Mouse (Mus musculus) spleen, adult 18-20 months (tissue): Measurements from ENCODE around the gene Sdha.

Source experiments
- DNase-seq, 2 experiments: peaks; one replicate each; pipeline ENCODE4 v3.0.0; 2022; ENCODE audit warnings: mixed read lengths in 2 of 2

The Sdha gene

GRCm38 (mm10) chr13:74302050-74303037 lies 47.7 kb downstream of the Sdha start:
- peak in 1 of 2 experiments; percentile 8 for DNase-seq

- DNase-seq, result no peak
These were observed 48.5 kb downstream of the Sdha start for GRCm38 (mm10) chr13:74301607-74301984.

DNA sequence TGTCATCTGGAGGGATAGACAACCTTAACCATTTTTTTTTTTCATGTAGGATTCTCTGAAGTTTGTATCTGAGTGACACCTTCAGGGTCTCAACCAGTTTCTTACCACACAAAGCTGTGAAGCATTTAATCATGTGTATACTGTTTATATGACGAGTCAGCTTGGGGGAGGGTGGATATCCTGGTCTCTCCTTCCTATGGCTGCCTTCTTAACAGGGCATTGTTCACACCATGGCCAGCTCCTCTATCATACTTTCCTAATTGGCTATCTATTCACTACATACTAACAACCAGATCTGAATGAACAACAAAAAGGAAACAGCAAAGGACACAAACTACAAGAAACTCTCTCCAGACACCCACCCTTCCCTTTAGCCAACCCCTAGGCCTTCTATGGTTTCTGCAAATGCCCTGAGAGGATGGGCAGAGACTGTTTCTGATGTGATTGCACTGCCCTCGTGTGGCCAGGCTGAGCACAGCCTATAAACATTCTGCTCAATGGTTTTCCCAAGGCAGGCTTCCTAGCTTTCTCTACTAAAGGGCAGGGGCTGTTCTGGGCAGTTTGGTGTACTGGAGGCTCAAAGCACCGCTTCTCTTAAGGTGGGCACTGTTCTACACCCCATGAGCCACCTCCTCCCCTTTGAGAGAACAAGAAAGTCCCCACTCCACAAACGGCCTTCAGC lies 49.0 kb downstream of the Sdha start:
- peak; percentile 23 to 52 for DNase-seq

DNA sequence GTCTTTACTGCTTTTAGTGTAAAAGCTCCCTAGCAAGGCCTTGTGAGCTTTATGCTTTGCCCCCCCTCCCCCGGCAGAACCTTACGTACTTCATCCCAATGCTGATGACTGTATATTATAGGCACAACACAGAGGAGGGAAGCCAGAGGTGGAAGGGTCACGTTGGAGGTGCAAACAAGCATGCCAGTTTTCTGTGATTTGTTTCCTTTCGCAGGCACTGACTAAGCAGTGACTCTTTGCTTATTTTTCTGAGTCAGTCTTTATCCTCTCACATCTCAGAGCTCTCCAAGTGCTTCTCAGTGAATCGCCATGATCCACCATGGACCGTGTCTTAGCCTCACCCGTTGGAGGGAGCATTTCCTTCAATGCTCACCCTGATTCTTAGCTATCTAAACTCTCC lies 53.7 kb downstream of the Sdha start:
- DNase-seq, result no peak

GRCm38 (mm10) chr13:74292167-74292566 lies 57.9 kb downstream of the Sdha start, which contains the start of gene Ahrr:
Ahrr (minus strand) TSS chr13:74292331.
- no peak for DNase-seq

DNA sequence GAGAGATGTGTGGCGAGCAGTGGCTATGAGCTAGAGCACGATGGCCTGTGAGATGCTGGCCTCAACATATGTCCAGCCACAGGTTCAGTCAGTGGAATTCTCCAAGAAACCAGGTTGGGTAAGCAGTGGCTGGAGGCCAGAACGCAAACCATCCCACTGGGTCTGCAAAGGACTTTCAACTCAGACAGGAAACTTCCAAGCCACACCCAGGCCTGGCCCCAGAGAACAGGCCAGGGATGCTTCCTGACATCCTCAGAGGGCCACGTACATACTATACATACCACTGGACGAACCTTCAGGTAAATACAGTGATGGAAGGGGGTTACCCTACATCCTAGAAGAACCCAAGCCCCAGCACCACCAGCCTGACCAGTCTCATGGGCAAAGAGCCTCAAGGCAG lies 60.4 kb downstream of the Sdha start:
- no peak for DNase-seq

DNA sequence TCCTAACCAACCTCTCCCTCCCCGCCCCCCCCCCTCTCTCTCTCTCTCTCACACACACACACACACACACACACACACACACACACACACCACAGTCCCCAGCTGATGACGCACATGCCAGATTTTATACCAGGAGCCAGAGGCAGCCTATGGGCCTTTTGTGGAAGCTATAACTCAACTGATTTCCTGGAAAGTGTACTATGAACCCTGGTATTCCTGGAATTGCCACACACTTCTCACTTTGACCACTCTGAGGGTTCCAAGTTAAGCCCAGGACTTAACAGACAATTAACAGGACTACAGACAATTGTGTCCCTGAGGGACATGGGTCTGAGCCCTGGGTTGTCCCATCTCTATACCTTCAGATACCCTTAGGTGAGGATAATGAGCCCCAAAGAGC lies 67.8 kb downstream of the Sdha start:
- DNase-seq, result no peak

DNA sequence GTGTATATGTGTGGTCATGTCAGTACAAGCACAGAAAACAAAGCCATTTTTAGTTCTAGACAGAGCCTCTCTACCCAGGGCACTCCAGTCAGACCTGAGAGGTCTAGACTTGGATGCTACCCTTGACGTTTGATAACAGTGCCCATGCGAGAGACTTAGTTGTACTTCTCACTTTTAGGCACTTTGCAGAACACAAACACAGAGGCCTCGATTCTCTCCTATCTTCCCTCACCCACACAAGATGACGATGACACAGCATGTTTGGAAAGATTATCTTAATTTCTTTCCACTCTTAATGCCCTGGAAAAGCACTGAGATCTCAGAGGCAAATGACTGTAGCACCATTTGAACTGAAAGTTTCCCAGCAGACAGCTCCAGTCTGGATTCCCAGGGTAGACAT lies 74.4 kb downstream of the Sdha start:
- no peak for DNase-seq
